Mouse (Mus musculus) heart, adult 2 months (tissue): ENCODE results near the gene Olfml1. TPM values are rescaled to one million over a fixed set of nuclear protein-coding genes. Genes with fewer than 3 reads are reported as not detected.

Experiments
- DNase-seq, 2 experiments: peaks; one replicate each; pipeline ENCODE4 v3.0.0; 2021
- H3K27ac ChIP-seq: fragments of 200-600 bp; 2 replicates; pipeline ENCODE4 v1.8.1; 2022
- H3K27me3 ChIP-seq: fragments of 200-500 bp; 2 replicates; pipeline ENCODE4 v1.6.1; 2012; ENCODE audit warnings: mild to moderate bottlenecking, low read length, inconsistent platforms, mixed read lengths; ENCODE audit not compliant: control insufficient read depth, insufficient read depth
- H3K36me3 ChIP-seq: fragments of 200-500 bp; 2 replicates; pipeline ENCODE4 v1.6.1; 2012; ENCODE audit warnings: low read length, inconsistent platforms; ENCODE audit not compliant: control insufficient read depth, insufficient read depth
- H3K4me1 ChIP-seq: fragments of 200-500 bp; 2 replicates; pipeline ENCODE4 v1.6.1; 2011; ENCODE audit warnings: low read length; ENCODE audit not compliant: control insufficient read depth, insufficient read depth
- H3K4me3 ChIP-seq: fragments of 200-600 bp; 2 replicates; pipeline ENCODE4 v1.8.1; 2022
- H3K79me2 ChIP-seq: fragments of 200-500 bp; replicated peaks from 2 replicates; pipeline ENCODE4 v1.6.1; 2012; ENCODE audit warnings: mild to moderate bottlenecking, inconsistent platforms, low read length, moderate library complexity, mixed read lengths; ENCODE audit not compliant: control insufficient read depth, insufficient read depth
- H3K9ac ChIP-seq: fragments of 200-500 bp; 2 replicates; pipeline ENCODE4 v1.6.1; 2012; ENCODE audit warnings: low read depth, mild to moderate bottlenecking, control low read depth, inconsistent platforms, low read length, mixed read lengths
- CTCF ChIP-seq: fragments of 200-600 bp; IDR thresholded peaks from 2 replicates; pipeline ENCODE4 v1.8.1; 2022; ENCODE audit warnings: antibody characterized with exemption, mild to moderate bottlenecking, moderate library complexity
- EP300 ChIP-seq: fragments of 200-500 bp; IDR thresholded peaks from 2 replicates; pipeline ENCODE4 v1.6.1; 2011; ENCODE audit warnings: low read depth, low read length, control low read depth; ENCODE audit not compliant: insufficient read depth
- POLR2A ChIP-seq: fragments of 200-500 bp; IDR thresholded peaks from 2 replicates; pipeline ENCODE4 v1.6.1; 2011; ENCODE audit warnings: mild to moderate bottlenecking, low read depth, low read length, control low read depth; ENCODE audit not compliant: insufficient read depth
- WGBS: fragments of 180-500 bp; shearing (Covaris S2); methylation state at CpG from one replicate; pipeline ENCODE4 v1.1.7; 2018; 5-methylcytosine and 5-hydroxymethylcytosine counted together
- intact Hi-C: fragments of 180-260 bp; cut with DNase I; formaldehyde crosslinking; loops from one replicate; pipeline ENCODE4 v1.15.1; 2025
- polyA plus RNA-seq: library from polyadenylated mRNA; depleted of rRNA; stranded (reverse); fragments of >200 nt; gene quantifications from 2 replicates; pipeline ENCODE4 v1.2.3, GENCODE M21; 2012
- total RNA-seq, 2 experiments: library from RNA; stranded (reverse); gene quantifications; 2 replicates each; pipeline ENCODE4 v1.2.3; 2021

Gene Olfml1
- total and polyA plus RNA-seq, 3 experiments = 4.0 to 4.6 (median 4.1) TPM

DNA sequence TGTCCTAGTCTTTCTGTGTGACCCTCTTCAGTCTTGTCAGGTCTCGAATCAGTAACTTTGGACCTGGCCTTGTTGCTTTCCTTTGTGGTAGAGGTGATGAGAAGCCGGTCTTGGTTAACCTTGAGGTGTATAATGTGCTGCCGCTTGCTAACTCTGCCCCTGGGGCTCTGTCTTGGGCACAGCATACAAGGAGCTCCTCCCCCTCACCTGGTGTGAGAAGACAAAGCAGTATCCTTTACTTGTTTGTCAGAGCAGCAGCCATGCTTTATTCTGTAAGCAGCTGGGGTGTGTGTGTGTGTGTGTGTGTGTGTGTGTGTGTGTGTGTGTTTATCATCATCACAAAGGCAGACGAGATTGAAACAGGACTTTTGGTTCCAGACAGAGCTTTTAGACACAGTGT lies 31.9 kb upstream of the Olfml1 start:
- intact Hi-C loops = no loop called here
- no peak for TF ChIP-seq POLR2A
- no peak for TF ChIP-seq EP300
- TF ChIP-seq CTCF = no peak
- H3K27ac ChIP-seq = no peak overlapping the region
- H3K27me3 ChIP-seq = no peaks in the 10 kb centered on the region
- no peaks in the 10 kb centered on the region for H3K79me2 ChIP-seq
- H3K4me1 ChIP-seq = no peaks in the 10 kb centered on the region
- no peaks in the 10 kb centered on the region for H3K36me3 ChIP-seq
- WGBS = 71% methylated on average over 4 of the region's 4 CpGs
- H3K9ac ChIP-seq = no peak overlapping the region
- DNase-seq = no peak
- H3K4me3 ChIP-seq = no peak overlapping the region

DNA sequence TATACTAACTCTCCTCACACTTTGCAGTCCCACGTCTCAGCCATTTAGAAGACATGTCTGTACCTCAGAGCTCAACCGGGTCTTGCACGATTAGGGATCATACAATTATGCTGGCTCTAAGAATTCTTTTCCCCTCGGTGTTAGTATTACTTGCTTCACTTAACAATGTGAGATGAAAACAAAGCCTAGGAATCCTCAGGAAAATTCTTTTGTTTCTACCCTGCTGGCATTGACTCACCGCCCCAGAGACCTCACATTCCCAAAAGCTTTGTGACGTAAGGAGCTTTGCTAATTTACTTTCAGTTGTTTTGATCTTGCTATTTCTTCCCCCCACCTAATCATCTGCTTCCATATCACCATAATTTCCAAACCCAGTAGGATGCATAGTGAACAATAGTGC lies 30.7 kb upstream of the Olfml1 start:
- intact Hi-C loops = no loop called here
- 65% methylated on average over 6 of the region's 6 CpGs for WGBS
- no peak for DNase-seq
- Histone ChIP-seq H3K27me3 (no peaks in the 10 kb centered on the region), H3K36me3 (no peaks in the 10 kb centered on the region), H3K4me1 (no peaks in the 10 kb centered on the region), H3K4me3 (no peak overlapping the region), H3K79me2 (no peaks in the 10 kb centered on the region), H3K9ac (no peak overlapping the region), H3K27ac (no peak overlapping the region)
- TF ChIP-seq POLR2A = no peak
- TF ChIP-seq CTCF = no peak
- no peak for TF ChIP-seq EP300

- intact Hi-C loops = no loop called here
- TF ChIP-seq CTCF (no peak), POLR2A (no peak), EP300 (no peak)
- DNase-seq = no peak
- H3K4me1 ChIP-seq = no peaks in the 10 kb centered on the region
- WGBS = 8% methylated on average over 4 of the region's 4 CpGs
- no peaks in the 10 kb centered on the region for H3K36me3 ChIP-seq
- H3K79me2 ChIP-seq = no peaks in the 10 kb centered on the region
- H3K27me3 ChIP-seq = no peaks in the 10 kb centered on the region
- H3K9ac ChIP-seq = no peak overlapping the region
- H3K4me3 ChIP-seq = no peak overlapping the region
- no peak overlapping the region for H3K27ac ChIP-seq
These were observed 27.2 kb upstream of the Olfml1 start for GRCm38 (mm10) chr7:107540034-107540433.

- Histone ChIP-seq H3K36me3 (no peaks in the 10 kb centered on the region), H3K4me1 (no peaks in the 10 kb centered on the region), H3K9ac (no peak overlapping the region), H3K79me2 (no peaks in the 10 kb centered on the region), H3K4me3 (no peak overlapping the region), H3K27me3 (no peaks in the 10 kb centered on the region), H3K27ac (no peak overlapping the region)
- TF ChIP-seq POLR2A = no peak
- intact Hi-C loops = no loop called here
- no peak for DNase-seq
- 21% methylated on average over 1 of the region's 1 CpGs for WGBS
These were observed 22.2 kb upstream of the Olfml1 start for GRCm38 (mm10) chr7:107545011-107545410.

DNA sequence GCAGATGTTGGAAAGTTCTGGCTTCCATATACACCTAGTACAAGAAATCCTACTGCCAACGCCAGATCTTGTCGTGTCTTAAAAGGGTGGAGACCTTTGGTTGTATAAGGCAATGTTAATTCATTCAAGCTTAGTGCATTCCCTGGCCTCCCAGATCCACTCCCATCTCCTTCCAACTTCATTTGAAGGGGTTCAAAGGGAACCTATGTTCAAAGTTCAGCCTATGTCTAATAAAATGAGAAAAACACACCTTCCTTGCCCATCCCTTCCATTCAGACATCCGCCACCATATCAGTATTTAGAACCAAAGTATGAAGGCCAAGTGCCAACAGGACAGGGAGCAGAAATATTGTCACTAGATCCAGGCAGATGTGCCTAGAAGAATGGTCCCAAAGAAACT lies 19.4 kb upstream of the Olfml1 start:
- WGBS = 83% methylated on average over 3 of the region's 3 CpGs
- H3K79me2 ChIP-seq = no peaks in the 10 kb centered on the region
- no peak overlapping the region for H3K4me3 ChIP-seq
- DNase-seq = no peak
- no peak overlapping the region for H3K27ac ChIP-seq
- no peak overlapping the region for H3K9ac ChIP-seq
- H3K4me1 ChIP-seq = no peaks in the 10 kb centered on the region
- H3K36me3 ChIP-seq = no peaks in the 10 kb centered on the region
- no peak for TF ChIP-seq POLR2A
- no peak for TF ChIP-seq EP300
- TF ChIP-seq CTCF = no peak
- intact Hi-C loops = no loop called here
- no peaks in the 10 kb centered on the region for H3K27me3 ChIP-seq

GRCm38 (mm10) chr7:107553461-107553860 lies 13.8 kb upstream of the Olfml1 start:
- no peaks in the 10 kb centered on the region for H3K27me3 ChIP-seq
- intact Hi-C loops = no loop called here
- H3K4me1 ChIP-seq = no peaks in the 10 kb centered on the region
- TF ChIP-seq EP300 = no peak
- no peak for TF ChIP-seq CTCF
- TF ChIP-seq POLR2A = no peak
- no peaks in the 10 kb centered on the region for H3K36me3 ChIP-seq
- H3K9ac ChIP-seq = no peak overlapping the region
- WGBS = 58% methylated on average over 1 of the region's 1 CpGs
- H3K79me2 ChIP-seq = no peaks in the 10 kb centered on the region
- no peak overlapping the region for H3K4me3 ChIP-seq
- H3K27ac ChIP-seq = no peak overlapping the region
- no peak for DNase-seq

DNA sequence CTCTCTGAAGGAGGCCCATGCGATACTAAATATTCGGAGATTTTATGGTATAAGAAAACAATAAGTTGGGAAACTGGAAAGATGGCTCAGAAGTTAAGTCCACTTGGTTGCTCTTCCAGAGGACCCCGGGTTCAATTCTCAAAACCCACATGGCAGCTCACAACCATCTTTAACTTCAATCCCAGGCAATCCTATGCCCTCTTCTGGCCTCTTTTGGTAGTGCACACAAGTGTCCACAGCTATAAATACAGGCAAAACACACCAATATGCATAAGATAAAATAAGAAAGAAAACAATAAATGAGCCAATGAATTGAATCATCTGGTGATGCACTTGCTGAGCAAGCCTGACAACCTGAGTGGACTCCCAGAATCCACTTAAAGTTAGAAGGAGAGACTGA lies 11.3 kb upstream of the Olfml1 start:
- Histone ChIP-seq H3K27ac (no peak overlapping the region), H3K36me3 (no peaks in the 10 kb centered on the region), H3K9ac (no peak overlapping the region), H3K79me2 (no peaks in the 10 kb centered on the region), H3K4me1 (no peaks in the 10 kb centered on the region), H3K27me3 (no peaks in the 10 kb centered on the region), H3K4me3 (no peak overlapping the region)
- DNase-seq = no peak
- 78% methylated on average over 3 of the region's 3 CpGs for WGBS
- intact Hi-C loops = no loop called here
- TF ChIP-seq CTCF = peak; percentile 53
- TF ChIP-seq POLR2A = no peak
